ENCODE assay signal across 8 mouse cellular contexts in the genomic region with DNA sequence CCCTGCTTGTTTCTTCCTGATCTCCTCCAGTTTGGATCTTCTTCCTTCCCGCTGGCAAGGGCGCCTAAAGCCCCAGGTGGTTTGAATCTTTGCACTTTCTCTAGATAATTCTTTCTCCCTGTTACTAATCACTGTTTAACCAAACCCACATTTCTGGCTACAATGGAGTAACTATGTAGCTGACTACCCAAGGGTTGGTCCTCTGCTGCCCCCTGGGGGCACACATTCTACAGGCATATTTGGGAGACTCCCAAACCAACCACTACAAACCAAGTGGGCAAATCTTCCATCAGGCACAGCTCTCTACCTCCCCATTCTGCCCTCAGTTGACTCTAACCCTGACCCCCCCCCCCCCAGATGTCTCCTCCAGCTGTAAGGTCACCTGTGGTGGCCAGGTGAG.
A peak's percentile ranks its signal among the peaks of the same experiment; 100 is the strongest.
DNase-seq lines count a peak whose midpoint lies in the region.

No protein-coding gene starts in this region.

- DNase-seq in CD4-positive helper T cell, adult 2 months (ENCODE audit: low read depth, low spot score) = peak; percentile 33
- DNase-seq in T-cell, adult 2 months (ENCODE audit: low spot score) = peak; percentile 43
- DNase-seq in cerebellum, postnatal 25 days = peak; percentile 82 to 90
- DNase-seq in gastrocnemius, postnatal 14 days = peak; percentile 66
- peak; percentile 19 for DNase-seq in large intestine, adult 2 months (ENCODE audit: low read depth, low spot score)
- DNase-seq in lung, adult 18-20 months = peak; percentile 47 to 53
- DNase-seq in right cerebral cortex, postnatal 25 days = peak; percentile 31
- peak; percentile 59 to 77 for DNase-seq in urinary bladder, postnatal 4 days (ENCODE audit: low spot score in 2 of 2)

- intact Hi-C loops in gastrocnemius, postnatal 14 days (cut with DNase I; ENCODE audit: low total_unique reads) = no loop called here

- 24% methylated on average over 2 of the region's 2 CpGs for WGBS in large intestine, adult 2 months

Comparison
In these comparisons a context has a peak if more than half of its experiments do, and no peak if none do; other contexts are left out.
1. Peak in every context shown above with its lines: DNase-seq.
2. DNase-seq: peak in every context shown above with its lines; median percentile 86 in cerebellum, postnatal 25 days; 68 in urinary bladder, postnatal 4 days; 66 in gastrocnemius, postnatal 14 days; 50 in lung, adult 18-20 months; 43 in T-cell, adult 2 months; 33 in CD4-positive helper T cell, adult 2 months; 31 in right cerebral cortex, postnatal 25 days; 19 in large intestine, adult 2 months.